Mouse (Mus musculus) monocyte, adult 59 days (primary cell): ENCODE data around the gene Egln3. TPM values are rescaled to one million over a fixed set of nuclear protein-coding genes. Genes with fewer than 3 reads are reported as not detected.

Experiments used
- total RNA-seq, 2 experiments: library from RNA; stranded (reverse); gene quantifications; one replicate each; pipeline ENCODE4 v1.2.4; 2023

Egln3 gene
- total RNA-seq = 1 to 10 TPM; 1.6 to 2.0 TPM

DNA sequence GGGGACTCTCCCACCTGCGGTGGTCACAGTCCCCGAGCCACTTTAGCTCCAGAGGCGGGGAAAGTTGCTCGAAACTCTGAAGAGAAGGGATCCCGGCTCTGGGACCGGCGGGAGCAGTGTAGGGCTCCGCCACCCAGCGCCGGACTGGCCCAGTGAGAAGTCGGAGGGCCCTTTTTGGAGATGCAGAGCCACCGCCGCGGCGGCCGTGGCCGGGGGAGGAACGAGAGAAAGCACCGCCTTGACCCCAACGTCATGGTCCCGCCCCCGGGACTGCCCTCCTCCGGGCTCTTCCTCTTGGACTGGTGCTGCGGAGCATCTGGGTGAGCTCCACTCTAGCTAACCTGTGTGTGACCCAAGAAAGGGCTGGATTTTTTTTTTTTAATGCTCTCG is at the start of gene Egln3:
Egln3 (minus strand) TSS at position 205 of the 390 bp plus-strand sequence.

